Mouse (Mus musculus): Measurements from ENCODE around the gene Snn. TPM values are rescaled to one million over a fixed set of nuclear protein-coding genes. Genes with fewer than 3 reads are reported as not detected.

Snn gene
- polyA plus RNA-seq, 1 experiment: 50.6 TPM

GRCm38 (mm10) chr16:11064341-11064740 is 3.6 kb downstream of the Snn start:
- no peak for TF ChIP-seq POLR2A (IDR thresholded peaks at IDR 0.05; ENCODE audit: borderline replicate concordance, extremely low read depth, low read depth, low read length)
- no peak for TF ChIP-seq CTCF (IDR thresholded peaks at IDR 0.05; ENCODE audit: insufficient read depth, low read length)
- Histone ChIP-seq H3K4me1 (ENCODE audit: control insufficient read depth, insufficient read depth, low read length) (peaks cover 6% of the 10 kb centered on the region; the same call in 1 of the 2 replicates), H3K4me3 (replicated peaks; ENCODE audit: extremely low read depth, low read depth, low read length) (no peak overlapping the region)
- no peak for DNase-seq
- WGBS: 89% methylated on average over 4 of the region's 4 CpGs

- H3K4me1 ChIP-seq (ENCODE audit: control insufficient read depth, insufficient read depth, low read length): peaks cover 9% of the 10 kb centered on the region; the same call in 1 of the 2 replicates
- WGBS: 85% methylated on average over 6 of the region's 6 CpGs
- DNase-seq: no peak
- TF ChIP-seq POLR2A (IDR thresholded peaks at IDR 0.05; ENCODE audit: borderline replicate concordance, extremely low read depth, low read depth, low read length): no peak
- no peak for TF ChIP-seq CTCF (IDR thresholded peaks at IDR 0.05; ENCODE audit: insufficient read depth, low read length)
- no peak overlapping the region for H3K4me3 ChIP-seq (replicated peaks; ENCODE audit: extremely low read depth, low read depth, low read length)
These were observed 4.0 kb downstream of the Snn start for GRCm38 (mm10) chr16:11064742-11065141.

- WGBS: 54% methylated on average over 5 of the region's 5 CpGs
- no peak for DNase-seq
- Histone ChIP-seq H3K4me3 (replicated peaks; ENCODE audit: extremely low read depth, low read depth, low read length) (no peak overlapping the region), H3K4me1 (ENCODE audit: control insufficient read depth, insufficient read depth, low read length) (peaks cover 15% of the 10 kb centered on the region; the same call in 1 of the 2 replicates)
- TF ChIP-seq CTCF (IDR thresholded peaks at IDR 0.05; ENCODE audit: insufficient read depth, low read length): no peak
- TF ChIP-seq POLR2A (IDR thresholded peaks at IDR 0.05; ENCODE audit: borderline replicate concordance, extremely low read depth, low read depth, low read length): no peak
These were observed 4.7 kb downstream of the Snn start for GRCm38 (mm10) chr16:11065431-11065830.

DNA sequence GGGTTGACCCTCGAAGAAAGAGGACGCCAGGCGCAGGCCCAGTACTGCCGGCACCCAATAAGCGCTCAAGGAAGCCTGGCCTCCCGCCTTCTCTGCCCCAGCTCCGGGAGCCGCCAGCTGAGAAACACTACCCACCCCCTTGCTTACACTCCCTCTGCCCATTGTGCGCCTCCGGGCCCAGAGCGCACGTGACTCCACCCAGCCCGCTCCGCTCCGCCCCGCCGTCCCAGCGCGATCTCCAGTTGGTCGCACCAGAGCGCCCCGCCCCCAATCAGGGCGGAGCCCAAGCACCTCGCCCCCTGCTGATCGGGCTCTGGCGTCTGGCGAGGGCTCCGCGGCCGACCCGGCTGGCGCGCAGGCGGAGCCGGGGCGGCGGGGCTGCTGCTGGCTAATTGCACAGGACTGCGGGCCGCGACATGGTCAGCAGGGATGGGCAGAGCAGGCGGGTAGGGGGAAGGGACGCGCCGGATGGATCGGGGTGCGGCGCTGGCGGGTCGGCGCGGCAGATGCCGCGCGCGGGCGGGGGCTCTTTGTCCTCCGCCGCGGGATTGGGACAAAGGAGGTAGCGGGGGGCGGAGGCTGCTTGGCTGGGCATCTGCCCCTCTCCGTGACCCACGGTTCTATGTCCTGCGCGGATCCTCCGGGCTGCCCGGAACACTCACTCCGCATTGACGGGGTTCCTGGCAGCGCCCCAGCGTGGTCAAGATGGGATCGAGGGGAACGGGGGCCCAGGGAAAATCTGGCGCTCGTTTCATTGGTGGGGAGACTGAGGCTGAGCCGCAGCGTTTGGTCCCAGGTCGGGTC is 5.5 kb downstream of the Snn start, which contains the start of gene Litaf:
Gene Litaf, minus strand, starts transcription at position 129 of the 804 bp plus-strand sequence.
- under 1% methylated on average over 78 of the region's 78 CpGs for WGBS
- peak within 1 kb of the TSS; percentile 81 for H3K4me3 ChIP-seq (replicated peaks; ENCODE audit: extremely low read depth, low read depth, low read length)
- H3K4me1 ChIP-seq (ENCODE audit: control insufficient read depth, insufficient read depth, low read length): peaks cover 16% of the 10 kb centered on the region
- DNase-seq: peak; percentile 95
- TF ChIP-seq POLR2A (IDR thresholded peaks at IDR 0.05; ENCODE audit: borderline replicate concordance, extremely low read depth, low read depth, low read length): peak; percentile 71
- no peak for TF ChIP-seq CTCF (IDR thresholded peaks at IDR 0.05; ENCODE audit: insufficient read depth, low read length)

- no peak for TF ChIP-seq CTCF (IDR thresholded peaks at IDR 0.05; ENCODE audit: insufficient read depth, low read length)
- no peak for TF ChIP-seq POLR2A (IDR thresholded peaks at IDR 0.05; ENCODE audit: borderline replicate concordance, extremely low read depth, low read depth, low read length)
- H3K4me1 ChIP-seq (ENCODE audit: control insufficient read depth, insufficient read depth, low read length): peaks cover 19% of the 10 kb centered on the region
- peak; percentile 54 for DNase-seq
- whole genome bisulfite sequencing: 0% methylated on average over 22 of the region's 22 CpGs
- peak overlapping the region; percentile 81 for H3K4me3 ChIP-seq (replicated peaks; ENCODE audit: extremely low read depth, low read depth, low read length)
These were observed 6.1 kb downstream of the Snn start for GRCm38 (mm10) chr16:11066833-11067191.

DNA sequence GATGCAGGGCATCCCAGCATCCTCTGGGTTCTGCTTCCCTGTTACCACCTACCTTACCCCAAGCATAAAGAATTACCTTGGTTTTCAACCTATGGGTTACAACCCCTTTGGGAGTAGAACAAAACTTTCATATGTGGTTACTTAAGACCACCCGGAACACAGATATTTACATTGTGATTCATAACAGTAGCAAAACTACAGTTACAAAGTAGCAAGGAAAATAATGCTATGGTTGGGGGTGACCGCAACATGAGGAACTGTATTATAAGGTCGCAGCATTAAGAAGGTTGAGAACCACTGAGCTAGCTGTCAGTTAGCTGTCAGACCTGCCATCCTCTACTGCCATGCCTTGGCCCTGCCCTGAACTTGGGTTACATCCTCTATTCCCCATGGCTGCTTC is 7.9 kb downstream of the Snn start:
- H3K4me3 ChIP-seq (replicated peaks; ENCODE audit: extremely low read depth, low read depth, low read length): no peak overlapping the region
- H3K4me1 ChIP-seq (ENCODE audit: control insufficient read depth, insufficient read depth, low read length): peaks cover 24% of the 10 kb centered on the region
- WGBS: 85% methylated on average over 3 of the region's 3 CpGs
- DNase-seq: no peak
- TF ChIP-seq CTCF (IDR thresholded peaks at IDR 0.05; ENCODE audit: insufficient read depth, low read length): no peak
- TF ChIP-seq POLR2A (IDR thresholded peaks at IDR 0.05; ENCODE audit: borderline replicate concordance, extremely low read depth, low read depth, low read length): no peak

DNA sequence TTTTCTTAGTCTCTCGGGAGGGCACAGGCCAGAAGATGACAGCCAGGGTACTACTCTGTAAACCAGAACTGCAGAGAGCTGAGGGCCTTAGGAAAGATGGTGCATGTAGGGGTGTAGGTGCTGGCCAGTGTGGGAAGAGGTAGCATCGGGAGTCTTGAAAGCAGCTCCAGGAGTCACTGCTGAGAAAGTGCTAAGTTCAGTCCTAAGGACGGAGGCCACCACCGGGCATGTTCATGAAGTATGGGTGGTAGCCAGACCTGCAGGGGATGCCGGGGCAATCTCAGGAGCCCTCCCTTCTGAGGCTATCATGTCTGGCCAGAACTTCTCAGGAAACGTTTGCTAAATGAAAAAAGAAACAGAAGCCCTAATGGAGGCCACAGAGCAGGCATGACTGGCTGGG is 8.5 kb downstream of the Snn start:
- TF ChIP-seq POLR2A (IDR thresholded peaks at IDR 0.05; ENCODE audit: borderline replicate concordance, extremely low read depth, low read depth, low read length): no peak
- TF ChIP-seq CTCF (IDR thresholded peaks at IDR 0.05; ENCODE audit: insufficient read depth, low read length): no peak
- 40% methylated on average over 6 of the region's 6 CpGs for WGBS
- Histone ChIP-seq H3K4me3 (replicated peaks; ENCODE audit: extremely low read depth, low read depth, low read length) (no peak overlapping the region), H3K4me1 (ENCODE audit: control insufficient read depth, insufficient read depth, low read length) (peaks cover 24% of the 10 kb centered on the region)
- DNase-seq: no peak

DNA sequence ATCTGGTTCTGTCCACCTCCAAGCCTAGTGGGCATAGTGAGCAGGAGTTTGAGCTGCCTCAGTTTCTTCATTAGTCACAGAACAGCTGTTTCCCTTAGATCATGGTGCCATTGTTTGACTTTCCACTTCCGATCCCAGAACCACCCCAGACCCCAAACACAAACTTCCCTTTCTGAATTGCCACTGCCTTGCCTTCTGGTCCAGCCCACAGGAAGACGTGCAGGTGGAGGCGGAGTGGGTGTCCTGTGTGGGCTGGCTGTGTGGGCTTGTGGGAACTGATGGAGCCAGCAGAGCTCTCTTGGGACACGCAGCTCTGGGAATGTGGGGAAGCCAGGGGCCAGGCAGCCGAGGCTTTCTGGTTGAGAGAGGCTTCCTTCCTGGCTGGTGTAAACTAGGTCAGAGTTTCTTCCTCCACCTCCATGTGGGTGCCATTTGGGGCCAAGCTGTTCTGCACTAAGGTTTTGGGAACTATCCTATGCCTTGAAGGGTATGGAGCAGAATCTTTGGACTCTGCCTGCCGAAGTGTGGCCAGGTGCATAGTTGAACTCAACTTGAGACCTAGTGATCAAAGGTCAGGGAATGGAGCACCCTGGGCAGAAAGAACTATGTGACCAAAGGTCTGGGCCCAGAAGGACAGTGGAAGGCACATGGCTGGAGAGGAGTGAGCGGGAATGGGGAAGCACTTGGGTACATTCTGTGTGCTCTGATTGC is 9.1 kb downstream of the Snn start:
- no peak for DNase-seq
- no peak overlapping the region for H3K4me3 ChIP-seq (replicated peaks; ENCODE audit: extremely low read depth, low read depth, low read length)
- 42% methylated on average over 7 of the region's 7 CpGs for WGBS
- TF ChIP-seq CTCF (IDR thresholded peaks at IDR 0.05; ENCODE audit: insufficient read depth, low read length): no peak
- TF ChIP-seq POLR2A (IDR thresholded peaks at IDR 0.05; ENCODE audit: borderline replicate concordance, extremely low read depth, low read depth, low read length): no peak
- H3K4me1 ChIP-seq (ENCODE audit: control insufficient read depth, insufficient read depth, low read length): peaks cover 24% of the 10 kb centered on the region

DNA sequence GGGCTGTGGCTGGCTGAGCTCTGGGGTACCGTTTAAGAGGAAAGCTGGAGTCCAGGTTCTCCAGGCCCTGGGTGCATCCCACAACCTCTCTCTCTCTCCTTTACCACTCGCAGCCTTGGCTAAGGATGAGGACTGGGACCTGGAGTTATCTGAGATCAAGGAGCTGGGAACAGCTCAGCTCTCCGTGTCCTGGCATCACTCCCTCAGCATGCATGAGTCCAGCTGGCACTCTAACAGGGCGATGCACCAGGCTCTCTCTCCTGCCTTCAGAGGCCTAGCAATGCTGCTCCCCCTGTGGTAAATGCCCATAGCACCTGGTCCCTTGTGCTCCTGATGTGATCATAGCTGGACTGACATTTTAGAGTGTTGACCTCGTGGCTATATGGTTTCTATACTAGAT is 10.4 kb downstream of the Snn start:
- Histone ChIP-seq H3K4me1 (ENCODE audit: control insufficient read depth, insufficient read depth, low read length) (peaks cover 22% of the 10 kb centered on the region), H3K4me3 (replicated peaks; ENCODE audit: extremely low read depth, low read depth, low read length) (no peak overlapping the region)
- TF ChIP-seq CTCF (IDR thresholded peaks at IDR 0.05; ENCODE audit: insufficient read depth, low read length): no peak
- no peak for TF ChIP-seq POLR2A (IDR thresholded peaks at IDR 0.05; ENCODE audit: borderline replicate concordance, extremely low read depth, low read depth, low read length)
- no peak for DNase-seq
- WGBS: 45% methylated on average over 5 of the region's 5 CpGs

Measured in lung, adult 2 months (tissue).